Mouse (Mus musculus): Measurements from ENCODE around the gene Tnfsf14.

DNA sequence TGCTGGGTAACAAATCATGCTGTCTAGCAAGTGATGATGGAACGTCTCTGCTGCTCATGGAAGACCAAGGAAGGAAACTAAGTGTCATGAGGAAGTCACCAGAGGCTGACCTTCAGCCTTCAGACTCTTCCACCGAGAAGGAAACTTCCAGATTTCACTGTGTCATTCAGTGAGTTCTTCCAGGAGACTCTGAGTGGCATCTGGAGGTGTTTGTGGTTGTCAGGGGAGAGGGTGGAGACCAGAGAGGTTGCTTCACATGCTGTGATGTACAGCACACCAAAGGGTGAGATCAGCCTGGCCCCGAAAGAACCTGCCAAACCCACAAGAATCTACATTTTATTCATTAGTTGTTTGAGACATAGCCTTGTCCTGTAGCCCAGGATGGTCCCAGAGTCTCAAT, 11.1 kb downstream of the Tnfsf14 start:
- TF ChIP-seq CTCF (IDR thresholded peaks at IDR 0.05; ENCODE audit: low read depth) (no peak), EP300 (IDR thresholded peaks at IDR 0.05; ENCODE audit: low read depth) (no peak)

Measured in liver, postnatal 0 days (tissue).